In the genomic region with DNA sequence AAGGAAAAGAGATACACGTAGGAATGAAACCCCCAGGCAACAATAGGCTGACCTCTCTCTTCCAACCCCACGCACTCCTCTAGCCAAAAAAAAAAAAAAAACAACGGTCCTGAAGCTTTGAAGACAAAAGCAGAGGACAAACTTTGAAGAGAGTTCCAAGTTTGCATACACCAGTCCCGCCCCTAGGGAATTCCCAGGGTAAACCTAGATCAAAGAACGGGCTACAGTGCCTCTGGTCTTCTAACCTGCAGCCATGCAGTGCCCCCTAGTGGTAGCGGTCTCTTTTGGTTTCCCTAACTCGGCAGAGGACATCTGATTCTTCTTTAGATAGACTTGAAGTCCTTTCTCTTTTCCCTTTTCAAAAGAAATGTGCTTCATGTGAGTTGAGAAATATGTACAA, we compare ENCODE assay signal across 7 mouse cellular contexts. TPM values are rescaled to one million over a fixed set of nuclear protein-coding genes. Genes with fewer than 3 reads are reported as not detected.
DNase-seq lines count a peak whose midpoint lies in the region; ATAC-seq and TF ChIP-seq lines count a peak whose summit lies in the region.

No protein-coding gene starts in this region.

- H3K27me3 ChIP-seq in intestine, postnatal 0 days (replicated peaks; ENCODE audit: control insufficient read depth, insufficient read depth, low read length): no peaks in the 10 kb centered on the region
- peaks cover 5% of the 10 kb centered on the region; the same call in 1 of the 2 replicates for H3K27me3 ChIP-seq in midbrain, embryonic 12.5 days

- H3K27ac ChIP-seq in intestine, postnatal 0 days (ENCODE audit: low read depth, low read length): no peak overlapping the region
- no peak overlapping the region for H3K27ac ChIP-seq in midbrain, embryonic 12.5 days (replicated peaks)

- H3K4me3 ChIP-seq in intestine, postnatal 0 days (ENCODE audit: low read depth, low read length): no peak overlapping the region
- no peak overlapping the region for H3K4me3 ChIP-seq in midbrain, embryonic 12.5 days

- no peaks in the 10 kb centered on the region for H3K9me3 ChIP-seq in intestine, postnatal 0 days (ENCODE audit: control insufficient read depth)
- no peaks in the 10 kb centered on the region for H3K9me3 ChIP-seq in midbrain, embryonic 12.5 days

- intact Hi-C loops in left cerebral cortex, postnatal 36 days (cut with DNase I): loop anchor here (1.0 to 5.0 kb wide), 2 partner anchors 70 to 154 kb away; no protein-coding TSS in a partner anchor

- H3K9ac ChIP-seq in intestine, postnatal 0 days (ENCODE audit: low read depth, low read length): no peak overlapping the region
- no peak overlapping the region for H3K9ac ChIP-seq in midbrain, embryonic 12.5 days (replicated peaks)

- H3K4me1 ChIP-seq in intestine, postnatal 0 days (replicated peaks; ENCODE audit: control insufficient read depth, insufficient read depth, low read length): no peaks in the 10 kb centered on the region
- H3K4me1 ChIP-seq in midbrain, embryonic 12.5 days: peaks cover 5% of the 10 kb centered on the region; the same call in 1 of the 2 replicates

- peak; percentile 88 to 96 for DNase-seq in adrenal gland, adult (ENCODE audit: inconsistent age in 2 of 2, low spot score in 1 of 2)
- DNase-seq in embryo, embryonic 10.5 days (ENCODE audit: low spot score): peak; percentile 97
- DNase-seq in left cerebral cortex, postnatal 36 days (ENCODE audit: low spot score in 2 of 2): peak; percentile 83 to 87
- peak; percentile 53 for DNase-seq in spleen, adult 12 weeks (ENCODE audit: low spot score)

- no peaks in the 10 kb centered on the region for H3K36me3 ChIP-seq in intestine, postnatal 0 days (ENCODE audit: control insufficient read depth, insufficient read depth)
- no peaks in the 10 kb centered on the region for H3K36me3 ChIP-seq in midbrain, embryonic 12.5 days

- H3K4me2 ChIP-seq in intestine, postnatal 0 days (replicated peaks; ENCODE audit: low read depth): no peak overlapping the region
- H3K4me2 ChIP-seq in midbrain, embryonic 12.5 days (replicated peaks): no peak overlapping the region

- 3% methylated on average over 7 of the region's 7 CpGs for WGBS in intestine, postnatal 0 days
- 3% methylated on average over 7 of the region's 7 CpGs for WGBS in midbrain, embryonic 12.5 days

- ATAC-seq in granulocyte monocyte progenitor cell, adult 5-6 weeks (replicated peaks; ENCODE audit: poor library complexity, severe bottlenecking): peak; percentile 87
- ATAC-seq in intestine, postnatal 0 days: peak; percentile 54
- peak; percentile 81 for ATAC-seq in midbrain, embryonic 12.5 days (ENCODE audit: low FRiP score, low read depth)

- TF ChIP-seq CTCF in intestine, postnatal 0 days (IDR thresholded peaks at IDR 0.05; ENCODE audit: low read depth): peak; percentile 96

RNA-seq across cellular contexts. Expression of a gene that starts 8.8 kb away (rescaled TPM):
- not detected in 2 replicates for total RNA-seq in granulocyte monocyte progenitor cell, adult 5-6 weeks (2014; fragmentation: Nextera tagmentation)
- total RNA-seq in granulocyte monocyte progenitor cell, adult 5-6 weeks (2017): not detected in 2 replicates
- polyA plus RNA-seq in intestine, postnatal 0 days (2015; fragmentation: Nextera tagmentation; extraction: Ambion mirVana): not detected in 2 replicates
- under 1 TPM; 0.36 to 0.99 TPM for total RNA-seq in left cerebral cortex, postnatal 36 days (2021)
- 0.17 TPM in 1 of 2 replicates, not detected in the other for polyA plus RNA-seq in midbrain, embryonic 12.5 days (2016; fragmentation: Nextera tagmentation; extraction: Ambion mirVana)

RNA-seq across cellular contexts. Expression of a gene that starts 37.9 kb away (rescaled TPM):
- total RNA-seq in granulocyte monocyte progenitor cell, adult 5-6 weeks (2014; fragmentation: Nextera tagmentation): not detected in 2 replicates
- not detected in 2 replicates for total RNA-seq in granulocyte monocyte progenitor cell, adult 5-6 weeks (2017)
- polyA plus RNA-seq in intestine, postnatal 0 days (2015; fragmentation: Nextera tagmentation; extraction: Ambion mirVana): 3.0 and 3.3 TPM in 2 replicates
- 1 to 10 TPM; 5.6 to 9.0 TPM for total RNA-seq in left cerebral cortex, postnatal 36 days (2021)
- 0.20 and 0.48 TPM in 2 replicates for polyA plus RNA-seq in midbrain, embryonic 12.5 days (2016; fragmentation: Nextera tagmentation; extraction: Ambion mirVana)

RNA-seq across cellular contexts. Expression of a gene that starts 47.0 kb away (rescaled TPM):
- not detected in 2 replicates for total RNA-seq in granulocyte monocyte progenitor cell, adult 5-6 weeks (2014; fragmentation: Nextera tagmentation)
- total RNA-seq in granulocyte monocyte progenitor cell, adult 5-6 weeks (2017): not detected in 2 replicates
- 0.30 and 0.42 TPM in 2 replicates for polyA plus RNA-seq in intestine, postnatal 0 days (2015; fragmentation: Nextera tagmentation; extraction: Ambion mirVana)
- total RNA-seq in left cerebral cortex, postnatal 36 days (2021): not detected
- polyA plus RNA-seq in midbrain, embryonic 12.5 days (2016; fragmentation: Nextera tagmentation; extraction: Ambion mirVana): 0.05 and 0.08 TPM in 2 replicates

RNA-seq across cellular contexts. Expression of a gene that starts 56.4 kb away (rescaled TPM):
- total RNA-seq in granulocyte monocyte progenitor cell, adult 5-6 weeks (2014; fragmentation: Nextera tagmentation): 88.8 and 122 TPM in 2 replicates
- 160 and 161 TPM in 2 replicates for total RNA-seq in granulocyte monocyte progenitor cell, adult 5-6 weeks (2017)
- polyA plus RNA-seq in intestine, postnatal 0 days (2015; fragmentation: Nextera tagmentation; extraction: Ambion mirVana): 70.7 and 72.8 TPM in 2 replicates
- total RNA-seq in left cerebral cortex, postnatal 36 days (2021): 100 to 1,000 TPM; 106 TPM
- 195 and 207 TPM in 2 replicates for polyA plus RNA-seq in midbrain, embryonic 12.5 days (2016; fragmentation: Nextera tagmentation; extraction: Ambion mirVana)

Comparison
In these comparisons a context has a peak if more than half of its experiments do, and no peak if none do; other contexts are left out.
1. RNA of a gene that starts 37.9 kb away (total RNA-seq): 5.6 to 9.0 TPM in left cerebral cortex, postnatal 36 days; not detected in granulocyte monocyte progenitor cell, adult 5-6 weeks; every median in the first group is over 4 times any median in the second.
2. Peak in every context shown above with its lines, with median percentiles within 50 percentile points of each other: DNase-seq and ATAC-seq.